Mouse (Mus musculus) granulocyte monocyte progenitor cell, adult 5-6 weeks (primary cell): ENCODE results near the gene Nr4a2. TPM values are rescaled to one million over a fixed set of nuclear protein-coding genes. Genes with fewer than 3 reads are reported as not detected.

Experiments
- ATAC-seq: replicated peaks from 2 replicates; pipeline ENCODE4 v1.8.0; 2016; ENCODE audit warnings: mild to moderate bottlenecking, moderate TSS enrichment, inconsistent platforms; ENCODE audit not compliant: poor library complexity, severe bottlenecking
- total RNA-seq, 2 experiments: library from RNA; stranded (forward) in 1 of 2; stranded (reverse) in 1 of 2; fragments of 200-712, 200-1000 nt in 1 of 2; fragments of >200 nt in 1 of 2; fragmentation: Nextera tagmentation in 1 of 2; gene quantifications; 2 replicates each; pipeline ENCODE4 v1.2.3; 2014 to 2017

Gene Nr4a2
- total RNA-seq, 2 experiments from 2014 or later, result 1.3 to 4.9 TPM

DNA sequence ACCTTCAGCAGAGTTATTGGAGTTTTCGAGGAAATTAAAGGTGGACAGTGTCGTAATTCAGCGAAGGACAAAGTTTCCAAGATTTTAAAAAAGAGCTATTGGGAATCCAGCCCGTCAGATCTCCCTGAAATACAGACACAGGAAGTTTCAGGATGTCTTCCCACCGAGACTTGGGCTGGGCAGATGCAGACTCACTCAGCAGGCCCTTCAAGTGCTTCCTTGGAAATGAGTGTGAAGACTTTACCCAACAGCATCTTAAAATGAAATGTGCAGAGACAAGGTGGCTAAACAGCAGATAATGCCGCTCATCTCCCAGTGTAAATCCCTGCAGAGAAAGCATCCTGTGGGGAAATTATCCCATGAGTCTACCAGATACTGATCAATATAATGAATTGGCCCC is 10.9 kb downstream of the Nr4a2 start:
- ATAC-seq, result no peak

DNA sequence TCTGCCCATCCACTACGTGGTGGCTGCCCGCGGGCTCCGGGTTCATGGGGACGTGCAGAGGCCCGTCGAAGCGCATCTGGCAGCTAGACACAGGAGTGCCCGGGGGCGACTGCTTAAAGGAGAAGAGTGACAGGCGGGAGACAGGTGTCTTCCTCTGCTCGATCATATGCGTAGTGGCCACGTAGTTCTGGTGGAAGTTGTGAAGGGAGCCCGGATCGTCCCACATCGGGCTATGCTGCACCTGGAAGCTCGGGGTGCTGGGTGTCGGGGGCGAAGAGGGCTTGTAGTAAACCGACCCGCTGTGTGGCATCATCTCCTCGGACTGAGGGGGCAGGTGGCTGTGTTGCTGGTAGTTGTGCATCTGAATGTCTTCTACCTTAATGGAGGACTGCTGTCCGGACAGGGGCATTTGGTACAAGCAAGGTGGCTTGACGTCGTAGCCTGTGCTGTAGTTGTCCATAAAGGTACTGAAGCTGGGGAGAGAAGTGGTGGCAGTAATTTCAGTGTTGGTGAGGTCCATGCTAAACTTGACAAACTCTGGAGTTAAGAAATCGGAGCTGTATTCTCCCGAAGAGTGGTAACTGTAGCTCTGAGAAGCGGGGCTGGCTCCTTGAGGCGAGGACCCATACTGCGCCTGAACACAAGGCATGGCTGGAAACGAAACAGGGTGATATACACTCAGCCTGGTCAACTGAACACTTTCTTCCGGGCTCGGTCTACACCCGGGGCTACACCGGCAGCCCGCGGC is 11.8 kb downstream of the Nr4a2 start:
- no peak for ATAC-seq

DNA sequence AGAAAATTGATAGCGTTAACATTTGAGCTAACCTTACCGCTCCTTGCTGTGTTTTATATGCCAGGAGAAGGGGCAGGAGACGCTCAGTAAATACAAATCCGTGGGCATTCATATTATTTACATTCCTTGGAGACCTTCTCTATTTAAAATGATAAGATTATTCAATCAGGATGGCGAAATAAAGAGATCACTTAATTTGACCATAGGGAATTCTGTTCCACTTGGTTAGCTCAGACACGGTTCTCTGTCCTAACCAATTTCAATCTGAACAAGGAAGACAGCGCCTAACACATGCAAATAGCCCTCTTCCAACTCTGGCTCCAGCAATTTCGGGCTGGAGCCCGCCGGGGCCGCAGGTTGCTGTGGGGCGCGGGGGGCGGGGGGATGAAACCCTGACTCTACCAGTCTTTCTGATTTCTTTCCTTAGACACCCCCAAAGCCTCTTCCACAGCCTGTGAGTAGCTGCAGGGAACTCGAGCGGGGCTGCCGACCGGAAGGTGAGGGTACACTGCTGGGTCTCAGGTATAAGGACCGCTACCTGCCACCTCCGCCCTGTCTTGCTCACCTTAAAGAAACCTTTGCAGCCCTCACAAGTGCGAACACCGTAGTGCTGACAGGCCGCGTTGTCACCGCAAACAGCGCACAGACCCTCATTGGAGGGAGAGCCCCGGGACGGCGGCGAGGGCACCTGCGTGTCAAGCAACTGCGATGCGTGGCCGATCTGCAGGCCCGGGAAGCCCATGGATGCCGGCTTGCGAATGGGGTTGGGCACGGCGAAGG is 12.6 kb downstream of the Nr4a2 start:
- no peak for ATAC-seq

DNA sequence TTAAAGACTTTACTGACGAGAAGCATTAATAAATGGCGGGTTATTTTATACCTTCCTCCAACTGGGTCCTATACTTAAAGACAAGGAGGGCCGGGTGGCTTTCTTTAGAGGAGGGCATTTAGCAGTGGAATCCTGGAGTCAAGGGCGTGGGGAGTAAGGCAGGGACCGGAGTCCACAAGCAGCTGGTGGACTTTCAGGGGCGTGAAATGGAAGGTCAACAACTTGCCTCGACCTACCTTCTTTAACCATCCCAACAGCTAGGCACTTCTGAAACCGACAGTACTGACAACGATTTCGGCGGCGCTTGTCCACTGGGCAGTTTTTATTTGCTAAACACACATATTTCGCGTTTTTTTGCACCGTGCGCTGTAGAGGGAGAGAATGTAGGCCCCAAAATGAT is 13.4 kb downstream of the Nr4a2 start:
- no peak for ATAC-seq

DNA sequence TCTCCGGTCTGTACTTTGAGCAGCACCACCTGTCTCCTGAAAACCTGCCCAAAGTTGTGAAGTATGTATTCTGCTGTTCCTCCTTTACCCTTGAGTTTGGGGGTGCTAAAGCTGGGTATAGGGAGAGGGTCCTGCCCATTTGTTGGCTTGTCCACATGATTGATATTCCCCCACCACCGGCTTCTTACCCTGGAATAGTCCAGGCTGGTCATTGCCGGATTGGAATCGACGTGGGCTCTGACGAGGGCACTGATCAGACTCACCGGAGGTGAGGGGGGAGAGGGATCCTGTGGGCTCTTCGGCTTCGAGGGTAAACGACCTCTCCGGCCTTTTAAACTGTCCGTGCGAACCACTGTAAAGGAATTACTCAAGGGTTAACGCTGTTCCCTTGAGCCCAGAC is 13.9 kb downstream of the Nr4a2 start:
- ATAC-seq, result no peak

DNA sequence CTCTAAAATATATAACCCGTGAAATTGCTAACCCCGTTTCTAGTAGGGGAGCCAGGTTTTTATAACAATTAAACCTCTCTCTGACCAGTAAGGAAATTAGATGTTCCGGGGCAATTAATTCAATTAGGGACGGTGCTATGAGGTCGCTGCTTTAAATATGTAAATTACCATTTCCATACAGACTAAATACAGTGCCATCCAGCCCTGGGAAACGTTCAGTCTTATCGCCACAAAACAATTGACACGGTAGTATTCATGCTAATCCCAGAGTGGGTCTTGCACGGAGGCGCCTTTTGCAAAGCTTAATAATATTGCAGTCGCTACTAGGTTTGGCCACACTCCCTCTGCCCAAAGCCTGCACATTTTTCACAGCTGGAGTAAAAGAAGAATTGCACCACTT is 14.5 kb downstream of the Nr4a2 start:
- ATAC-seq, result no peak

DNA sequence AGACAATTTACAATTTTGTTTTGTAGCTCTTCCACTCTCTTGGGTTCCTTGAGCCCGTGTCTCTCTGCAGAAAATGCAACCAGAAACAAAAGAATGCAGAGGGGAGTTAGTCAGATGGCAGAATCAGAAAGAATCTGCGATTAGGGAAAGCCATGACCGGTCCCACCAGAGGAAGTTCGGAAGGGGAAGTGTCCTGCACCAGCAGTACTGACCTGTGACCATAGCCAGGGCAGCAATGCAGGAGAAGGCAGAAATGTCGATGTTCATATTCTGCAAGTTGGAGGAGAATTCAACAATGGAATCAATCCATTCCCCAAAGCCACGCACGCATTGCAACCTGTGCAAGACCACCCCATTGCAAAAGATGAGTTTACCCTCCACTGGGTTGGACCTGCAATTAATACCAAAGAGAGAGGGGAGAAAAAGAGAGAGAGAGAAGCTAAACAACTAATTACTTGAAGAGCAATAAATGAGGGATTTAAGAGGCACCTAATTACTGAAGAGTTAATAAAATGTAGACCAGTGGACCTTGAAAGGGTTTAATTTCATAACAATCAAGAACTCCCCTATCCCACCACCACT is 15.4 kb downstream of the Nr4a2 start:
- peak; percentile 54 for ATAC-seq

DNA sequence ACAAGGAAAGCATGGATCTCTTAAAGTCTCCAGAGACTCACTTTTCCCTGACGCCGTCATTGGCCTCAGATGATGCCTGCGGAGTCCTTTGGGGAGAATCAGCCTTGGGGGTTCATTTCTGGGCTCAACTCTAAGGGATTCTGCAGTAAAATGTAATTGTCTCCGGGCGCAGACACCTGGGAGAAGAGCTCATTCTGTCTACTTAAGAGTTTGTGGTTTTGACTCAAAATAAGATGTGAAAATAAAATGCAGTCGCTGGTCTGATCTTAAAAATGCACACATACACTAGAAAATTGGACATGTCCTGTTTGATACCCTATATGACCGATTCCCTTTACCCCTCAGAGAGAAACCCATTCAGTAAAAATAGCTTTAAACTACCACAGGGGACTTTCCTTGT is 18.4 kb downstream of the Nr4a2 start:
- no peak for ATAC-seq

DNA sequence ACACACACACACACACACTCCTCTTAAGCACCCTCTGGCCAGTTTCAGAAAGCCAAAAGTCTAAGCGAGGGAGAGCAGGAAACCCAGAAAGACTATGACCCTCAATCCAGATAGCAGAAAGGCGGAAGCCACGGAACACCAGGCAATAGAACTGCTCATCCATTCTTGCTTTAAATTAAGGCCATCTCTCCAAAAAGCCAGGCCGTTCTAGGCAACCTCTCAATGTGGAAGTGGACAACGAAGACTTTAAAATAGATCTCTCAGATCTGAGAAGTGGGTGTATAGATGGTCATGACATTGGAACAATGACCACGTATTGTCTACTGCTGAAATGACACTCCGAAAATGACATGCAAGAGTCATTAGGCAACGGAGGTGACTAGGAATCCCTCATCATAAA is 19.1 kb downstream of the Nr4a2 start:
- ATAC-seq, result no peak

DNA sequence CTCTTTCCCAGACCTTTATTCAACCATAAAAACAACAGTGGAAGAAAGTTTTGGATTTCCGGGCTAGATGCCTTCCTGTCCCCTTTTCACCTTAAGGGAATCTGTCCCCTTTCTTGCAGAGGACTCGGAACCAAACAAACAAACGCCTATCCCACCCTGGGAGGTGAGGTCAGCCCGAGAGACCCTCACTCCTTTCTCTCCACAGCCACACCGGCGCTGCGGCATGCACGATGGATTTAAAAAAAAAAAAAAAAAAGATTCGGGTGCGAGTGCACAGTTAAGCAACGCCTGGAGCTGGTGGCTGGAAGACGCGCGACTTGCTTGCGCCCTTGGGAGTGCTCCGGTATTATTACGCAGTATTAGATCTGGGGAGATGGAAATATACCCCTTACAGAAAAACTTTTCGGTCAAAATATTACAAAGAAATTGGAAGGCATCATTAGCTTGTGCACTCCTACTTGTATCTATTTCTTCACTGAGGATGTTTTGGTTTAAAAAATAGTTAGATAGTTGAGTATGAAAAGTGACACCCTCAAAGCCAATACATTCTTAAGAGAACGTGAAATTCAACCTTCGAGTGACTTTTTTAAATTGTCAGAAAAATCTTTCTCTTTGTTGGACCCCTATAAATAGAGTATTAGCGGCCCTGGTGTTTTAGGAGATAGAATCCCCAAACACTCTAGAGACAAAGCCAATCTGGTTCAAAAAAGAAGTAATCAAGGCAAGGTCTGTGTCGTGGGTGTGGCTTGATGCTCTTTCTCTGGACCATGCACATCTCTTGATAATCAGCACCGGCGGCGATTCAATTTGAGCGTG is 19.8 kb downstream of the Nr4a2 start:
- ATAC-seq, result no peak

DNA sequence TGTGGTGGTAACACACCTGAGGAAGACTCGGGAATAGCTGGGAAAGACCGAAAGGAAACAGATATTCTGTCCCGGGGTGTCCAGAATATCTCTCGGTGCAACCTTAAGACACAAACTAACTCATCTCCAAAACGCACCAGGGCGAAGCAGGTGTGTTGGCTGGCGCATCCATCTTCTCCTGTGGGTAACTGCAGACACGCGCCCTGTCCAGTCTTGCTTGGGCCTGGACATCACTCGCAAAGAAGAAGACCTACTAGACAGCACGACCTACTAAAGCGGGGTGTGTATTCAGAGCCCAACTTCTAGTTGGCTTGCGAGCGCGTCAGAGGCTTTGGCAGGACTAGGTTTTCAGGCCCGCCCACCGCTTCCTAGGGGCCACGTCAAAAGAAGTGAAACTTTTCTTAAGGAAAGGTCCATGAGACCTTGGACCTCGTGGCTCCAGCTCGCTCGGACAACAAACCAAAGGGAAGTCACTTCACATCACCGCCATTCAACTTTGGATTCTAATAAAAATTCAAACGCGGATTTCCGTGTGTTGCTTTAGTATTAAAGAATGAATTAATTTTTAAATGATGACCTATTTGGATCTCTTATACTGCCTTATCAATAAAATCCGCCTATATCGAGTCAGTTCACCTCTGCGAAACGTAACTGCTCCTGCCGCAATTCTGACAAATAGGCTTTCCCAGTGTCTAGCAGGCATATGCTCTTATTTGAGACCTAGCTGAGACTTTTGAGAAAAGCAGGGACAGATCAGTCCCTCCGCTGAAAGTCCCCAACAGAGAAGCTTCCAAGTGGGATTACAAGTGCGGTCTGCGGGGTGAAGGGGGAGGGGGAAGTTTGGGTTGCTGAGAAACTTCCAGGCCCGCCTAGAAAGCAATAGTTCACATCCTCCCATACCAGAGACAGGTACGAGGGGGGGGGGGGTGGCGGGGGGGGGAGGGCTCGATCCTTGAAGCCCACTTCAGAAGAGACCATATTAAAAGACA is 20.7 kb downstream of the Nr4a2 start:
- peak; percentile 51 for ATAC-seq

DNA sequence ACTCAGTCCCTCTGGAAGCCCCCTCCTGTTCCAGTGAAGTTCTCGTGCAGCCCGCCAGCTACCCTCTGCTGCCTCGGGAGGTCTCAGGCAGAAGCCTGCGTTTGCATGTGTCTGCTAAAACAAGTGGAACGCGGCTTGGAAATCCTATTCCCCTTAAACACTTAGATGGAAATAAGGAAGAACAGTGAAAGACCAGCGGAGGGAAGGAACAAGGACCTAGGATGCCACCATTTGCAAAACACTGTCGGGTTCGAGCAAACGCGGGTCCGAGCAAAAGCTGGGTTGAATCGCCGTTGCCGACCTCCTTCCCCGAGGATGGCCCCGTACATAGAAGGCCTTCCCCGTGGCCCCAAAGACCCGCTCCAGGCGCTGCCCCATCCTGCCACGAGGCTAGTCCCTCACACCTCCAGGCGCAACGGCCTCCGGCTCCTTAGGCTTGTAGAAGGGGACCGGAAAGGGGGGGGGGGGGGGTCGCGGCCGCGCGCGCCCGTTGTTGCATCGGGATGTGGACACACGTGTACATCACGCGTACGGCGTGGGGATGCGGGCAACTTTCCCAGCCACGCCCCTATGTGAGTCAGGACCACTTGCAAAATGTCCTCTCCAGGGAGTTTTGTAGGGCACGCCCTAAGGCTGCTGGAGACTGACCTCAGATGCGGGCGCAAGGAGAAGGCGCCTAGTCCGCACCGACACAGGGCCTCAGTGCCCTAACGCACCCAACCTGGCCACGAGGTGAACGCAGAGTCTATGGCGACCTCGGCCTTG is 21.5 kb downstream of the Nr4a2 start:
- ATAC-seq, result peak; percentile 75

DNA sequence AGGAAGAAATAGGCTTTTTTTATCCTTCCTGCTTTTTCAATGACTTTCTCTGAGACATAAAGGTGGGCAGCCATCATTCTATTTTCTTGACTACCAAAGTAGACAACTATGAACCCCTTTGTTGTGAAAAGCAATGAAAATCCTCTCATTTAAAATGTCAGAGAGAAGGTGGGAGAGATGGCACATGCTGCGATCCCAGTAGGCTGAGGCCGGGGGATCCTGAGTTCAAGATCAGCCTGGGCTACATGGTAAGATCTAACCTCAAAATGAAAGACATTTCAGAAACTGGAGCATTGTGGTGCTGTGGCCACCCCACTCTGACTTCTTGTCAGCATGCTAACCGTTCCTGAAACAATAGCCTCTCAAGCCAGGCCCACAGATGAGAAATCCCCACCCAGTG is 23.6 kb downstream of the Nr4a2 start:
- no peak for ATAC-seq

DNA sequence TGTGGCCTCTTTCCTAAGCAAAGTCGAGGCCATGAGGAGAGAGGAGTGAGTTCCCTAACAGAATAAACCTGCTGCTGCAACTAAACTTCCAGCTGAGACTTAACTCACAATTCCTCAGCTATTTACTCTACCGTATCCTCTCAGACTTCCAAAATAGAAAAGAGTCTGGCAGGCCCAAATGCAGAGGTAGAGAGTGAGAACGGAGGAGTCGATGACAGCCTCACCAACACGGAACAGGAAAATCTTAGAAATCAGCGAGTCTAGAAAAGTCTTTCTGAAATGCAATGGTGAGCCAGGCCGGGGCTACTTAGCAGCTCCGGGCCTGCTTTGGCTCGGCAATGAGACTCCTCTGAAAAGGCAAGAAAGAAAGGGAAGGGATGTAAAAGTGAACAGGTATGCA is 51.4 kb downstream of the Nr4a2 start:
- ATAC-seq, result no peak

DNA sequence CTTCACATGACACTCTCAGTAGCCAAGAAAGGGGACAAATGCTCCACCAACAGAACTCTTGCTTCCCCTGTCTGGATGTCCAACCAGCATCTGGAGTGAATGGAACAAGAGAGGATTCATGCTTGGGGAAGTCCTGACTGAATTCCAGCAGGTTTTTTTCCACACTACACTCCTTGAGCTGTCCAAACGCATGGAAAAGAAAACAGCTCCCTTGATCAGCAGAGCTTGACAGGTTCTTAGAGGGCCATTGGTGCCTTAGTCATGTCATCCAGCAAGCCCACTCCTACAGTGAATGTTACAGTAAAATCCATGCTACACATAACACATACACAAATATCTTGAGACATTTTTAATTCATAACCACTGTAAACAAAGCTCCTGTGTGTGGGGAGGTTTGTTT is 60.3 kb downstream of the Nr4a2 start:
- no peak for ATAC-seq
